Mouse (Mus musculus) stomach, postnatal 0 days (tissue): ENCODE measurements around the gene G3bp2.

ENCODE experiments used
- CTCF ChIP-seq: IDR thresholded peaks from 2 replicates; pipeline ENCODE4 v1.5.1; 2016; ENCODE audit warnings: antibody characterized with exemption, low read depth, mild to moderate bottlenecking, moderate library complexity
- EP300 ChIP-seq: optimal IDR thresholded peaks from 2 replicates; pipeline ENCODE3; 2016; ENCODE audit warnings: antibody characterized with exemption

GRCm38 (mm10) chr5:92082821-92083401, 608 bp downstream of the G3bp2 start:
- TF ChIP-seq CTCF (no peak; the same call in 1 of the 2 replicates), EP300 (no peak)
